Mouse (Mus musculus) frontal cortex, postnatal 14 days (tissue): ENCODE data around the gene Soga1.

Source experiments
- DNase-seq, 2 experiments: peaks; one replicate each; pipeline ENCODE4 v3.0.0; 2022; ENCODE audit warnings: low spot score in 2 of 2

The Soga1 gene

DNA sequence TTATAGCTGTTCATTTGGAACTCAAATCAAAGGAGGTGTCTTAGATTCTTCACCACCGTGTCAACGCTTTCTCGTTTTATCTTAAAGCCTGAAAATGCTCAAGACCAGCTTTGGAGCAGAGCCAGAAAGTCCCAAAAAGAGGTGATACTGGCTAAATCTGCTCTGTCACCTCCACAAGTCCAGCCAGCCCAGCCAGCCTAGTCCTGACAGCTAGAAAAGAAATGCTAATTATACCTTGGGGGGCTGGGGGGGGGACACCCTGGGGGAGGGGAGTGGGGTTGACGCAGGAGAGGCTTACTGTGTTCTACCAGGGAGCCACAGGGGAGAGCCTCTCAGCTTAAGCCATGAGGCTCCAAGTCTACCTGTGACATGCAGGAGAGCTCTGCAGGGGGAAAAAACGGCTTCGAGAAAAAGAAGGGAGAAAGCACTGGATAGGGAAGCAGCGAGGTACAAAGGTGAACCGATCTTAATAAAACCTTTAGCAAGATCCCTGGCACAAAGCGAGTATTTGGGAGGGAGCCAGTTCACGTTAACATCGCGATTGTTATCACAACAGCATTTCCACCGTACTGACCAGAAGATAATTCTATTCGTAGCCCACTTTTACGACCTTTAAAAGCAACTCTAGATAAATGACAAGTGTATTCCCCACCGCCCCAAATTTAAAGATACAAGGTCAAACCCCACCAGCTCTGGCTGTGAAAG is 88.2 kb downstream of the Soga1 start:
- peak in 1 of 2 experiments; percentile 19 for DNase-seq

- no peak for DNase-seq
Measured at GRCm38 (mm10) chr2:156987316-156987715, 91.7 kb downstream of the Soga1 start.

- no peak for DNase-seq
Measured at GRCm38 (mm10) chr2:156982864-156983263, 96.2 kb downstream of the Soga1 start.

GRCm38 (mm10) chr2:156981291-156981690 is 97.8 kb downstream of the Soga1 start:
- no peak for DNase-seq

DNA sequence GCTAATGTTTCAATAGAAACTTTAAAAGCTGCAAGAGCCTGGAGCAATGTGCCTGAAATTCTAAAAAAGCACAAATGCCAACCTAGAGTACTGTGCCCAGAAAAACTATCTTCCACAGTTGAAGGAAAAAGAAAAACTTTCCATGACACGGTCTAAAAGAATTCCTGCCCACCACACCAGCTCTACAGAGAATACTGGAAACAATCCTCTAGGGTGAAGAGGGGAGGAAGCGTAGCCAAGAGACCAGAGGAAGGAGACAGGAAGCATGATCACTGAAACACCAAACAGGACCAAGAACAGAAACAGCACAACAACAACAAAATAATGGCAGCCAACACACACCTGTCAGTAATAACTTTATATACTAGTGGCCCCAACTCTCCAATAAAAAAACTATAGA is 99.0 kb downstream of the Soga1 start:
- DNase-seq = no peak

DNA sequence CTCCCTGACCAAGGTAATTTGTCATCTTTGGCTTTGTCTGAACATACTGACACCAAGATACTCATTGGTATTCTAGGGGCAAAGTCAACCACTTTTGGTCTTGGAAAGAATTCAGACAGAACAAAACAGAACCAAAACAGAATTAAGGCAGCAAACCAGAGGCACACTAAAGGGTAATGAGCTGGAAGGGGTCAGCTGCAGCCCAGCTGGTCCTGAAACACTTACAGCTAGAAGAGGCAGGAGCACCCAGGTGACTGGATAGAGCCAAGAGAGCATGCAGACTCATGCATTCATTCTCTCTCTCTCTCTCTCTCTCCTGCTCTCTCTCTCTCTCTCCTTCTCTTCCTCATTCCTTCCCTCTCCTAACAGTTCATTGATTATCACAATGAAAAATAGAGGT is 102.3 kb downstream of the Soga1 start:
- no peak for DNase-seq

DNA sequence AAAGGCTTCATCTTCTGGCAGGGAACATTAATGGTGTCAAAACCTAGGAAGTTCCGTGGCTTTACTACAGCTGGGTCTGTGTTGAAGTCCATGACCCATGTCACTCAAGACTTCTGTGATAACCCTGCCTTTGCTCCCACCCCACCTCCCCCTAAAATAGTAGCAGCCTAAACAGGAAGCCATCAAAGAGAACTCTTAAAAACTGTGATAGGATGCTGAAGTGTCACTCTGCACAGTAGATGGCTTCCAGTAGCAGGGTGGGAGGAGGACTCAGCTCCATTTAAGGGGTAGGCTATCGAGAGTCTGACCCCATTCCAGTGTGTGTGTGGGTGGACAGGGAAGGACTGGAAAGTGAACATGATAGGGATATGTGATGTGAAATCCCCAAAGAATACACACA is 104.1 kb downstream of the Soga1 start:
- no peak for DNase-seq

GRCm38 (mm10) chr2:156973316-156974100 is 105.5 kb downstream of the Soga1 start:
- peak in 1 of 2 experiments; percentile 47 for DNase-seq

GRCm38 (mm10) chr2:156970253-156970652 is 108.8 kb downstream of the Soga1 start:
- DNase-seq = no peak

DNA sequence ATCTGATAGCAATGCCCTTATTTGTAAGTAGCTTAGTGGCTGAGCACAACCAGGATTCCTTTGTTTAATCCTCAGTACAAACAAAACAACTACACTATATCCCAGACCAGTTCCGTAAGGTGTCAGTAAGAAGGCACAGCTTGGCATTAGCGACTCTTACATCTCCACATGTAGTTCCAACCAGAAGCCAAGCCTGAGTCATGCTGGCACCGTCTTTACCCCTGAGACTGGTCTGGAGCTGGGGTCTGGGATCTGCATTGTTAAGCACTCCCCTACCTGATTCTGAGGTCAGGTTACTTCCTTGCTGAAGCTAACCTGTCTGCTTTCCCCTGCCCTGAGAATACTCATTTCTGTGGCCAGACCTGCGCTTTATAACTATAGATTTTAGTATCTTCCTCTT is 110.6 kb downstream of the Soga1 start:
- no peak for DNase-seq

GRCm38 (mm10) chr2:156967388-156967787 is 111.7 kb downstream of the Soga1 start:
- DNase-seq = no peak
